Mouse (Mus musculus) frontal cortex, postnatal 10 days (tissue): Measurements from ENCODE around the gene Gm10256.
"Not testable (repeated sequence)": the region's sequence is repeated elsewhere in the genome, so short reads cannot be mapped to it uniquely, and the experiment has no call there.

Experiments
- DNase-seq, 2 experiments: peaks; one replicate each; pipeline ENCODE4 v3.0.0; 2022; ENCODE audit warnings: low spot score in 2 of 2, mixed read lengths in 1 of 2

Gene Gm10256

GRCm38 (mm10) chrY:2830380-2830779 lies at the start of gene Gm10256, which contains the start of gene Rbmy:
Gm10256 (plus strand) TSS chrY:2830699.
Rbmy (plus strand) TSS chrY:2830680.
- not testable (repeated sequence) for DNase-seq

GRCm38 (mm10) chrY:2796105-2796504 lies 34.4 kb upstream of the Gm10256 start, which contains the start of gene Gm4064:
Gm4064 (minus strand) TSS chrY:2796205.
- not testable (repeated sequence) for DNase-seq

- DNase-seq = not testable (repeated sequence)
These were observed 70.2 kb downstream of the Gm10256 start, which contains the start of gene Gm10352 for GRCm38 (mm10) chrY:2900689-2901088. Gm10352 (plus strand) TSS chrY:2900989.
